Mouse (Mus musculus) C2C12 (cell line): Measurements from ENCODE around the gene Yars2.

Experiments used
- CEBPB ChIP-seq: IDR thresholded peaks from one replicate; pipeline ENCODE4 v1.6.1; 2011; ENCODE audit warnings: low read depth, mild to moderate bottlenecking, control low read depth, moderate library complexity
- CTCF ChIP-seq: IDR thresholded peaks from one replicate; pipeline ENCODE4 v1.5.1; 2011; ENCODE audit not compliant: control insufficient read depth, insufficient read depth, insufficient read length
- MAX ChIP-seq: IDR thresholded peaks from one replicate; pipeline ENCODE4 v1.6.1; 2011; ENCODE audit warnings: mild to moderate bottlenecking, control low read depth

DNA sequence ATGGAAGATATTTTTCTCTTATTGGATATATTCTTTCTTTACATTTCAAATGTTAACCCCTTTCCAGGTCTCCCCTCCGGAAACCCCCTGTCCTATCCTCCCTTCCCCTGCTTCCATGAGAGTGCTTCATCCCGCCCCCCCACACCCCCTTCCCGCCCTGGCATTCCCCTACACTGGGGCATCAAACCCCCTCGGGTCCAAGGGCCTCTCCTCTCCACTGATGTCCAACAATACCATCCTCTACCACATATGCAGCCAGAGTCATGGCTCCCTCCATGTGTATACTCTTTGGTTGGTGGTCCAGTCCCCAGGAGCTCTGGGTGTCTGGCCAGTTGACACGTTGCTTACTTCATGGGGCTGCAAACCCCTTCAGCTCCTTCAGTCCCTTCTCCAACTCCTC lies 8.6 kb downstream of the Yars2 start:
- no peak for TF ChIP-seq MAX
- no peak for TF ChIP-seq CEBPB
- no peak for TF ChIP-seq CTCF
